Mouse (Mus musculus) liver, adult (tissue): ENCODE data around the gene Foxq1.

Source experiments
- GATA4 ChIP-seq: IDR thresholded peaks from 2 replicates; pipeline ENCODE4 v1.6.1; 2014; ENCODE audit warnings: mild to moderate bottlenecking, low read length; ENCODE audit not compliant: insufficient replicate concordance

Gene Foxq1

DNA sequence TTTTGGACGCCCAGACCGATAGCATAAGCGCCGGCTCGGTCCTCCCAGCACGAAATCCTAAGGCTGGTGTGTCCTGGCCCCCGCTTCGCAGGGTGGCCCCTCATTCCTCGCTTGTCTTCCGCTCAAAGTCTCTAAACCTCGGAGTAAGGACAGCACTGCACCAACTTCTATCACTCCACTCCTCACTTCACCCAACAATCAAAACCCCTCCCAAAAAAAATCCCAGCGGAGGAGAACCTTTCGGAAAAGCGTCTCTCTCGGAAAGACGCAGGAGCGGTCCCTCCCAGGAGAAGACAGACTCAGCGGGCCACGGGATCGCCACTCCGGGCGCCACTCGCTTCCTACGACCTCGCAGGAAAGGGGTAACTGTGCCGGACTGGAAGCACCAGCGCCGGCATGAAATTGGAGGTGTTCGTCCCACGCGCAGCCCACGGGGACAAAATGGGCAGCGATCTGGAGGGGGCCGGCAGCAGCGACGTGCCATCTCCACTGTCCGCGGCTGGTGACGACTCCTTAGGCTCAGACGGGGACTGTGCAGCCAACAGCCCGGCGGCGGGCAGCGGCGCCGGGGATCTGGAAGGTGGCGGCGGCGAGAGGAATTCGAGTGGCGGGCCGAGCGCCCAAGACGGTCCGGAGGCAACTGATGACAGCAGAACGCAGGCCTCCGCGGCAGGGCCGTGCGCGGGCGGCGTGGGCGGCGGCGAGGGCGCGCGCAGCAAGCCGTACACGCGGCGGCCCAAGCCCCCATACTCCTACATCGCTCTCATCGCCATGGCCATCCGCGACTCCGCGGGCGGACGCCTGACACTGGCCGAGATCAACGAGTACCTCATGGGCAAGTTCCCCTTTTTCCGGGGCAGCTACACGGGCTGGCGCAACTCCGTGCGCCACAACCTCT is 2.8 kb downstream of the Foxq1 start, which contains the start of gene A530084C06Rik:
A530084C06Rik (minus strand) TSS at position 813 of the 898 bp plus-strand sequence.
- no peak for TF ChIP-seq GATA4

DNA sequence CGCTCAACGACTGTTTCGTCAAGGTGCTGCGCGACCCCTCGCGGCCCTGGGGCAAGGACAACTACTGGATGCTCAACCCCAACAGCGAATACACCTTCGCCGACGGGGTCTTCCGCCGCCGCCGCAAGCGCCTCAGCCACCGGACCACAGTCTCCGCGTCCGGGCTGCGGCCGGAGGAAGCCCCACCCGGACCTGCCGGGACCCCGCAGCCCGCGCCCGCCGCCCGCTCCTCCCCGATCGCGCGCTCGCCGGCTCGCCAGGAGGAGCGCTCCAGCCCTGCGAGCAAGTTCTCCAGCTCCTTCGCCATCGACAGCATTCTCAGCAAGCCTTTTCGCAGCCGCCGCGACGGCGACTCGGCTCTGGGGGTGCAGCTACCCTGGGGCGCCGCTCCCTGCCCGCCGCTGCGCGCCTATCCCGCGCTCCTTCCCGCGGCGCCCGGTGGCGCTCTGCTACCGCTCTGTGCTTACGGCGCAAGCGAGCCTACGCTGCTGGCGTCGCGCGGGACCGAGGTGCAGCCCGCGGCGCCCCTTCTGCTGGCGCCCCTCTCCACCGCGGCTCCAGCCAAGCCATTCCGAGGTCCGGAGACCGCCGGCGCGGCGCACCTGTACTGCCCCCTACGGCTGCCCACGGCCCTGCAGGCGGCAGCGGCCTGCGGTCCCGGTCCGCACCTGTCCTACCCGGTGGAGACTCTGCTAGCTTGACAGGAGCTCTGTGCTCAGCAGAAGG is 3.6 kb downstream of the Foxq1 start:
- no peak for TF ChIP-seq GATA4

DNA sequence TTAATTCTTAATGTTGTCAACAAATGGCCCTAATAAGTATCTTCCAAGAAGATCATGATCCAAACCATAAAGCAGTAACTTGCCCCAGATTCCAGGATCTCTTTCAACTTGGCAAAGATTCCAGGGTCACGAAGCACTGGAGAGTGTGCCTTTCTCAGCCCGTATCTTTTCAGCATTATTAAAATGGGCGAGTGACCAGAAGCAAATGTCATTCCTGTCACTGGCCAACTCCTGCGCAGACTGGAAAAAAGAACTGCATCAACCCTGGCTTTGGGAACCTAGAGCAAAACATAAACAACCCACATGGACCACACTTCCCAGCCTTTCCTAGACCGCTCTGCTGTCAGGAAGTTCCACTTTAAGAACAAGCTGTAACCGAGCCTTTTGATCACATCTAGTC is 8.5 kb downstream of the Foxq1 start:
- TF ChIP-seq GATA4, result no peak

DNA sequence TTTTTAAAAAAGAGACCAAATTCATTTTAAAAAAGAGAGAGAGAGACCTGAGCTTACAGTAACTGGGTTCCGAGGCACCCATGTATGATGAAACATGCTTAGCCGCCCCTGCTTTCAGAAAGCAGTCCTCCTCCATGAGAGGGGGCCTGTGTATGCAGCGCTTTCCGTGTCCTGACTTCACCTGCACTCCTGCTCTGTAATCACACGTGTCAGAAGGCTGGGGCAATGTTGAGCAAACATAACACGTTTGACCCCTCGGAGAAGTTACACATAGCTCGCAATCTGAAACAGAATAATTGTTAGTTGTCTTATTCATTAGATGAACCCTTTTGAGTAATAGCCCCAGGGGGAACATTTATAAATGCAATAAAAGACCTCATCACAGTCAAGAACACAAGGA is 11.2 kb downstream of the Foxq1 start:
- no peak for TF ChIP-seq GATA4

DNA sequence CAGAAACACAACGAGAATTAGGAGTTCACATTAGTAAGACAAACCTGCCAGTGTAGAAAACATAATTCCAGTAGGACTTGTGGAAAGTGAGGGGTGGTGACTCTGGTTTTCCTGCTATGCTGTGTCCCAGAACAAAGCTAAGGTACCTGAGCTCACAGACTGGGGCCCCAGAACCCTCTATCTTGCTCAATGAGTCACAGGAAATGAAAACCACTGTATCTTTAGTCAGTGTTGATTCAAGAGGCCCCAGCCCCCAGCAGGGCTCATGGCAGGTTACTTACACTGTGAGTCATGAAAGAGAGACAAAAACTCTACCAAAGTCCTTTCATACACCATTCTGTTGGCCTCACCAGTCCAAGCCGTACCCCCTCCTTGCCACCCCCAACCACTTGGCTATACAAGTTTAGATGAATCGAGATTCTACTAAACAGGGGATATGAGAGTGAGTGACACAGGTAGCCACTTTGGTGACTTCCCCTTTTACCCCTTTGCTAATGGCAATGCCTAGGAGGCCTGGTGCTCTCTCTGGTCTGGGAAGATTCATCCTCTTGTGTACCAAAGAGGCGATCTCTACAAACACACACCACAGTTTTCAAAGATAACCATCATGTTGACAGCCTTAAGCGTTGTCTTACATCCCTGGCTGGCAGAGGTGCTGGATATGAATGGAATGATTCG is 11.8 kb downstream of the Foxq1 start:
- no peak for TF ChIP-seq GATA4

DNA sequence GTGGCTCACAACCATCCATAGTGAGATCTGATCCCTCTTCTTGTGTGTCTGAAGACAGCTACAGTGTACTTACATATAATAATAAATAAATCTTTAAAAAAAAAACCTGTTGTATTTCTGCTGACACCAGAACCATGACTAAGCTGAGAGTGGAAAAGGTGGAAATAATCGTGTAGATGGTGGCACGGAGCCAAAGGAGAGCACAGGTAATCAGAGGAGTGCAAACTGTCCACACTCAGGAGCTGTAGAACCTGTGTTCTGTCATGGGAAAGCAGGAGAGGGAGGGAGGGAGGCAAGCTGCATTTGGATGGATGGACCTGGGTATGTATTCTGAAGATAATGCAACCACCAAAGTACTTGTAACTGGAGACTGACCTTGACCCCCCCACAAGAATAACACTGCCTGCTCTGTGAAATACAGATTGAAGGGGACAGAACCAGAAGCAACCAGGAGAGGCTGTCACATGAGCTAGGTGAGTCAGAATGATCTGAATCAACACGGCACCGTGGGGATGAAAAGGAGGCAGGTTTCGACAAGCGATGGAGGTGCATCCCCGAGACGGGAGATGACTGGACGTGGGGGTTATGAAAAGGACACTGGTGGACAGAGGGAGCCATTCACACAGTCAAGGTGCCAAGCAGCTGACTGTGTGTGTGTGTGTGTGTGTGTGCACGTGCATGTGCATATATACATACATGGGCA is 17.0 kb downstream of the Foxq1 start:
- TF ChIP-seq GATA4, result no peak

DNA sequence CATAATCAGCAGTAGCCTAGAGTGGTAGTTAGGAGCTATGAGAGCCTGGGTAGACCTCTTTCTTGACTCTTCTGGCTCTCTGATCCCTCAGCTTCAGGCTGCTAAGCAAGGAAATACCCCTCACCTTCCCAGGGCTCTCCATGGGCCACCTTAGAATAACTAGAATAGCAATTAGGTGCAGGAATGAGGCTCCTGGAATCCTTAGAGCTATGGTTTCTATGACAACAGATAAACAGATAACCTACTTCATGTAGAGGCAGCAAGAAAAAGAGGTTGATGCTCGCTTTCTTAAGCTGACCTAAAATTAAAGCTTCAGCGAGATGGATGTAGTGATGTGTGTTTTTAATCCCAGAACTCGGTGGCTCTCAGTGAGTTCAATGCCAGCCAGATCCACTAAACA is 18.7 kb downstream of the Foxq1 start:
- no peak for TF ChIP-seq GATA4

DNA sequence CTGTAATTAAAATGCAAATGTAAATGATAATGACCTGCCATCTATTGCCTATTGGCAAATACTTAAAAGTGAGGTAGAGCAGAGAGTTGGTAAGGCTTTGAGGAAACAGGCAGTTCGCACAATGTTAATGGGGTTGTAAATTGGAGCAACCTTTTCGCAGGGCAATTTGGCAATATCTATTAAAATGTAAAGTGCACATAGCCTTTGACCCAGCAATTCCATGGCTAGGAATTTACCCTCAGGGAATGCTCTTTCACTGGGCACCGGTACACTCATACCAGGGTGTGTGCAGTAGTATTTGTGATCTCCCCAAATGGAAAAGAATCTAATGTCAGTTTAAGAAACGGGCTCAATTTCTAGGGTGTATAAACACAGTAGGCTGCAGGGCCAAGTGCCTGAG is 20.8 kb downstream of the Foxq1 start:
- no peak for TF ChIP-seq GATA4

DNA sequence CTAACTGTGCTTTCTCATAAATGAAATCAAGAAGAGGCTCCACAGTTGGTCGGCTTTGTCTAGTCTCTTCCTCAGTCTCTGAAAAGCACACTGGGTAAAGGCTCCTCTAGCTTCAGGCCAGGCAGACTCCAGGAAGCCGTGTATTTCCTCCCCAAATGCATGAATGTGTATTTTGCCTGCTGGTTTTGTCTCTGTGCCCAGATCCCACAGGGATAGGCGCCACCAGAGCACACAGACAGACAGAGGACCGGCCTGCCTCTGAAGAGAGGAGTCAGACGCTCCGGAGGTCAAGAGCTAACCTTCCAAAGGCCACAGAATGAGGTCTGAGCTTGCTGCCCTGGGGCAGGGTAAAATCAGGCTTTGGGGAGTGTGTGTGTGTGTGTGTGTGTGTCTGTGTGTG is 21.6 kb downstream of the Foxq1 start:
- TF ChIP-seq GATA4, result no peak

DNA sequence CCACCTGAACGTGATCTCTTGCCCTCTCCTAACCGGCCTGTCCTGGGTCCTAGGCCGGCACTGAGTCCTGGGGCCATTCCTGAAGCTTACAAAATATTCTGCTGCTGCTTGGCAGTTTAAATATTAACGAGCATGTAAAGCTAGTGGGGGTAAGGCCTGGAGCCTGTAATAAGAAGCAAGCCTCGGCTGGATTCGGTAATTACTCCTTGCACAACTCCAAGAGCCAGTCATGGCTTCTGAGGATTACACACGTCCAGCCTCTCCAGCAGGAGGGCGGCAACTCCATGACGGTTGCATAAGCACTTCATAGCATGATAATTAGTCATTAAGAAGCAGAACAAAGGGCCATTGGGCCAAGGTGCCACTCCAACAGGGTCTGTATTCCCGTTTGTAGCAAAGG is 22.5 kb downstream of the Foxq1 start:
- no peak for TF ChIP-seq GATA4

DNA sequence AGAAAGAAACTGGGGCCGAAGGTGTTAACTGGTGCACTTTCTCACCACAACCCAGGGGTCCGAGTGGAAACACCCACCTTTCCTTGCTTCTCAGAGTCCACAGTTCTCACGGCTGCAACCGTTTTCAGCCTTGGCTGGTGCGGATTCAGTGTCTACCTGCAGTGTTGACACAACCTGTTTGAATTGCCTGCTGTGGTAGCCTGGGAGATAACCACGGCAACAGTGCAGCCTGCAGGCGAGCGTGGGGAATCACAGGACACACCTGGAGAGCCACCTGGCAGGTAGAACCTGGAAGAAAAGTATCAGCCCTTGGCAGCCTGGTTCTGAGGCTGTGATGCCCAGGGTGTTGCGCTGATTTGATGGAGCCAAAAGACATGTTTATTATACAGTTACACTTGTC is 23.9 kb downstream of the Foxq1 start:
- no peak for TF ChIP-seq GATA4

DNA sequence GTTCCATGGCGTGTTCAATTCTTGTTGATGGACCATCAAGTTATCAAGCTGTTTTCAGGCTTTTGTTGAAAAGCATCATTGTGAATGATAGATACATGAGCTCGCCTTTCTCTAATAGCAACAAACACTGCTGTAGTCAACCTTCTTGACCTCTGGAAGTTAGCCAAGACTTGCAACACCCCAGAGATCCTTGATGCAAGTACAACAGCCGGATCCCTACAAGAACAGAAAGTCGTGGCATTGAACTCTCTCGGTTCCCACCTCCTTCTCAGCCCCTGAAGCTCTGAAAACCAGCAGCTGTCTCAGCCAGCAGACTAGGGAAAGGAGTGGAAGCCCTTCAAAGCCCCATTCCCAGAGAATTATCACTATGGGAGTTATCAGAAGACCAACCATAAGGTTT is 31.4 kb downstream of the Foxq1 start:
- no peak for TF ChIP-seq GATA4

DNA sequence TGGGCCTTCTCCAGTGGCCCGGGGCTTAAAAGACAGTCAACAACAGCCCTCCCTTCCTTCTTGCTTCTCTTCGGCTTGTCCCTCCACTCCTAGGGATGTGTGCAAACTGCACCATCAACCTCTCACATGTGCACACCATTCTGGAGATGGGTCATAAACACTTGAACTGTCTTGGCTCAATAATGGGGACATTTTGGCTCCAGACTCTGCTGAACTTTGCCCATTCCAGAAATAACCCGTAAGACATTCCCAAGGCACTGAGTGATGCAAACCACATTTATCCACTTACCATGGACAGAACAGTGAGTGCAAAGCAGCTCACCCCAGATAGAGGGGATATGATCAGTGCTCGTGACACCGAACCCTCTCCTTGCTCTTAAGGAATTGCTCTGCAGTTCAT is 43.6 kb downstream of the Foxq1 start:
- TF ChIP-seq GATA4, result no peak

DNA sequence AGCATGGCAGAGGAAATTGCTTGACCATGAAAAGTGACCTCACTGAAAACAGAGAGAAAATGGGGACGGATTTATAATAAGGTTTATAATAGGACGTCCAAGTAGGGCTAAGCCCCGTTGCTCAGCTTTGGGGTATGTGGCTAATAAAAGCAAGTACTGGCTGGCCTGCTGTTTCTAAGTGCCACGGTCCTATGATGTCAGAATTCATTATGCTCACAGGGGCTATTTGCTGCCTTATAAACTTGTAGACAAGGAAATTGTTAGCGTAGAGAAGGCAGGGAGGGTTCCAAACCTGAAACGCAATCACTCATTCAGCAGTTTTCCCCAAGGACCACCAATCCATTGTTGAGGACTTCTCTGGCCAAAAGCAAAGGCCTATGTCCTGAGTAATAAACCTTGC is 48.0 kb downstream of the Foxq1 start:
- no peak for TF ChIP-seq GATA4
